Mouse (Mus musculus) limb, embryonic 14.5 days (tissue): ENCODE data around the gene Olfr1417. TPM values are rescaled to one million over a fixed set of nuclear protein-coding genes. Genes with fewer than 3 reads are reported as not detected.

Experiments
- ATAC-seq: fragments of 200-750 bp; cut with Nextera tagmentation; 2 replicates; pipeline ENCODE4 v1.8.0; 2017; ENCODE audit warnings: low read depth, moderate number of reproducible peaks, moderate TSS enrichment; ENCODE audit not compliant: low FRiP score
- DNase-seq: peaks from one replicate; pipeline ENCODE4 v3.0.0-alpha.2; 2015; ENCODE audit warnings: low spot score
- H3K27ac ChIP-seq: fragments of 300-500 bp; sonication (generic); replicated peaks from 2 replicates; pipeline ENCODE4 v1.5.1; 2014; ENCODE audit warnings: low read depth, mild to moderate bottlenecking, low read length, moderate library complexity, mixed read lengths
- H3K27me3 ChIP-seq: fragments of 300-500 bp; sonication (generic); 2 replicates; pipeline ENCODE4 v1.6.1; 2014; ENCODE audit warnings: low read length, mixed read lengths; ENCODE audit not compliant: control insufficient read depth, insufficient read depth
- H3K36me3 ChIP-seq: fragments of 300-500 bp; sonication (generic); 2 replicates; pipeline ENCODE4 v1.6.1; 2014; ENCODE audit warnings: mild to moderate bottlenecking, low read length, moderate library complexity, mixed read lengths; ENCODE audit not compliant: control insufficient read depth, insufficient read depth
- H3K4me1 ChIP-seq: fragments of 300-500 bp; sonication (generic); 2 replicates; pipeline ENCODE4 v1.6.1; 2014; ENCODE audit warnings: antibody characterized with exemption, low read length, mixed read lengths; ENCODE audit not compliant: control insufficient read depth, insufficient read depth
- H3K4me2 ChIP-seq: fragments of 300-500 bp; sonication (generic); replicated peaks from 2 replicates; pipeline ENCODE4 v1.6.1; 2014; ENCODE audit warnings: low read depth, mild to moderate bottlenecking, low read length, moderate library complexity; ENCODE audit not compliant: severe bottlenecking
- H3K4me3 ChIP-seq: fragments of 300-500 bp; sonication (generic); replicated peaks from 2 replicates; pipeline ENCODE4 v1.5.1; 2014; ENCODE audit warnings: low read length
- H3K9ac ChIP-seq: fragments of 300-500 bp; sonication (generic); 2 replicates; pipeline ENCODE4 v1.6.1; 2014; ENCODE audit warnings: mild to moderate bottlenecking, low read depth, low read length, moderate library complexity; ENCODE audit not compliant: severe bottlenecking
- H3K9me3 ChIP-seq: fragments of 300-500 bp; sonication (generic); 2 replicates; pipeline ENCODE4 v1.6.1; 2016; ENCODE audit warnings: low read length; ENCODE audit not compliant: control insufficient read depth
- POLR2A ChIP-seq: fragments of 200-500 bp; IDR thresholded peaks from 2 replicates; pipeline ENCODE4 v1.8.0; 2012; ENCODE audit warnings: inconsistent platforms, mild to moderate bottlenecking, moderate library complexity, borderline replicate concordance; ENCODE audit not compliant: insufficient read depth, insufficient read length; ENCODE audit errors: extremely low read depth
- WGBS: fragments of 180-500 bp; shearing (Covaris S2); extraction: QIAGEN DNeasy Blood & Tissue Kit; methylation state at CpG from one replicate; pipeline ENCODE4 v1.1.7; 2014; 5-methylcytosine and 5-hydroxymethylcytosine counted together
- polyA plus RNA-seq, 2 experiments: library from polyadenylated mRNA; depleted of rRNA in 1 of 2; stranded (reverse) in 1 of 2; unstranded in 1 of 2; fragments of >200 nt; fragmentation: Nextera tagmentation in 1 of 2; extraction: Ambion mirVana in 1 of 2; gene quantifications; 2 replicates each; pipeline versions ENCODE4 v1.2.1 to v1.2.3; 2012 to 2014

Gene Olfr1417
- polyA plus RNA-seq, 2 experiments, result not detected

DNA sequence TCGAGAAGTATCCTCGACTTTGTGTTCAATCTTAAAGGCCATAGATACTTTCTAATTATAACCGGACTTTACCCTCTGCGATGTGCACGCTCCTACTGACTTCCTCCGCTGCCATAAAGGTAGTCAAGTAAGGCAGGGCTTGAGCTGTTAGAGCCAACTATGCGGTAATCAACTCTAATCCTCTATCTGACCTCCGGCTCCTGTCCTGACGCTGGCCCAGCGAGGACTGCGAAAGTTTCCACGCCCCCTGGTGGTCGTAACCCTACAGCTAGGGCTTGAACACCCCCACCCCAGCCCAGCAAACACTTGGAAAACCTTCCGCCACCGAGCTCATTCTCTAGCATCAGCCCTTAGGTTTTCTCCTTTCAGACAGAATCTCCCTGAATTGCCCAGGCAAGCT is 19.2 kb downstream of the Olfr1417 start:
- Histone ChIP-seq H3K9ac (no peak overlapping the region), H3K9me3 (no peaks in the 10 kb centered on the region), H3K4me3 (peak overlapping the region; percentile 58), H3K27me3 (peaks cover 52% of the 10 kb centered on the region), H3K4me2 (peak overlapping the region; percentile 93), H3K27ac (no peak overlapping the region), H3K36me3 (no peaks in the 10 kb centered on the region), H3K4me1 (no peaks in the 10 kb centered on the region; the same call in 1 of the 2 replicates)
- ATAC-seq, result peak; percentile 61; the same call in 1 of the 2 replicates
- WGBS, result under 1% methylated on average over 15 of the region's 15 CpGs
- TF ChIP-seq POLR2A, result no peak
- peak; percentile 71 for DNase-seq

DNA sequence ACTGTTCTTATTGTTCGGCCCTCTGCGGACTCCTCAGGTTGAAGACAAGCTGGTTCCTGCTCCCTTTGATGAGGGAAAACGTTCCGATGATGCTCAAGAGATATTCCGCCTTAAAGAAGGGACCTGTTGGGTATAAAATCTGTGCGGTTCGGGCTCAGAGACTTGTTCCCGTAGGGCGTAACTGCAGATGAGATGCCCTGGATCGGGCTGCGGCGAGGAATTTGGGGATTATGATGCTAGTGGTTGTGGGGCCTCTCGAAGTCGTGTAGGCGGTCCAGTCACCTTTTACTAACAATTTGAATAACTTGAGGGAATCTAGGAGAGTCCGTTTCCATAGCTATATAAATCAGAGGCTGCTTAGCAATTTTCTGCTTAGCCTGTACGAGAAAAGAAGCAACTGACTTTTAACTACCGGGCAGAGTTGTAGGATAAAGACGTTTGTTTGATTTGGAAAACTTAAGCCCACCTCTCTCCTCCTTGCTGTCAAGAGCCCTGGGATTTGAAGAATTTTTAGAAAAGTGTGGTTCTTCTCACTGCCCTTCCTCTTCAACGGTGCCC is 19.8 kb downstream of the Olfr1417 start, which contains the start of gene Stx3:
Gene Stx3 (minus strand): TSS at position 261 of the 558 bp plus-strand sequence.
- Histone ChIP-seq H3K4me1 (no peaks in the 10 kb centered on the region; the same call in 1 of the 2 replicates), H3K36me3 (no peaks in the 10 kb centered on the region), H3K9ac (peak within 1 kb of the TSS; percentile 69), H3K9me3 (no peaks in the 10 kb centered on the region), H3K4me3 (peak within 1 kb of the TSS; percentile 58), H3K27ac (no peak within 1 kb of the TSS), H3K27me3 (peaks cover 52% of the 10 kb centered on the region), H3K4me2 (peak within 1 kb of the TSS; percentile 93)
- WGBS, result under 1% methylated on average over 20 of the region's 20 CpGs
- no peak for TF ChIP-seq POLR2A
- ATAC-seq (no peak), DNase-seq (no peak)

DNA sequence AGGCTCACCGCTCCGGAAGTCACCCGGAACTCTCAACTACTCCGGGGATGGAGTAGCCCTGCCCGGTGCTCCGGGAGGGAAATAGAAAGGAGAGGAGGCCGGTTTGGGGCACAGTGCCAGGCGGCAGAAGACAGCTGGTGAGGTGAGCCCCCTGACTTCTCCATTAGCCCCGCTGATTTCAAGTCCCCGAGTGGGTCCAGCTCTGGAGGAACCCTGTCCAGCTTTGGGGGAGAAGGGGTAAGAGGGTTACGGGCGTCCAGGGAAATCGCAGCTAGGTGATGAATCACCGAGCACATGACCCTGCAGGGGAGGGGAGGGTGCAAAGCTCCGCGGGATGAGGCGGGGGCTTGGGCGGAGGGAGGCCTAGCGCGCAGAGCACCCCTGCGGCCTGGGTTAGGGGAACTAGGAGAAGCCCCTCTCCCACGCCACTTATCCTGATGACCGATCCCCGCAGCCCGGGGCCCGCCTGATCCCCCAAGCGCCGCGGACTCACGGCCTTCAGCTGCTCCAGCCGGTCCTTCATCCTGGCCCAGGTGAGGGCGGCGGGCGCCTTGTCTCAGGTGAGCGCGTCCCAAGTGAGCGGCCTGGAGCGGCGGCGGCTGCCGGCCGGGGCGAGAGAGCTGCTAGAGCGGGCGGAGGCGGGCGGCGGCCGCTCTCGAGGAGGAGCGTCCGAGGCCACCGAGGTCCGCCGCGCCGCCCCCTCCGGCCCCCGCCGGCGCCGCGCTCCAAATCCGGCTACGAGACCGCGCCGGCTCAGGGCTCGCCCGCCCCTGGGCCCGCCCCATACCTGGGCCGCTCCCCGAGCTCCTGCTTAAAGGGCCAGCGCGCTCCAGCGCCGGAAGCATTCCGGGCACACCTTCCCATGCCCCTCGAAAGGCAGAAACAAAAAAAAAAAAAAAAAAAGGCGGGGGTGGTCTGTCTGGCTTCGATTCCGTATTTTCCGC is 20.5 kb downstream of the Olfr1417 start:
- Histone ChIP-seq H3K27ac (no peak overlapping the region), H3K9me3 (no peaks in the 10 kb centered on the region), H3K36me3 (no peaks in the 10 kb centered on the region), H3K9ac (peak overlapping the region; percentile 69), H3K4me2 (peak overlapping the region; percentile 93), H3K4me1 (no peaks in the 10 kb centered on the region; the same call in 1 of the 2 replicates), H3K27me3 (peaks cover 52% of the 10 kb centered on the region), H3K4me3 (peak overlapping the region; percentile 58)
- ATAC-seq, result peak; percentile 54; the same call in 1 of the 2 replicates
- TF ChIP-seq POLR2A, result no peak
- peak; percentile 9 for DNase-seq
- WGBS, result under 1% methylated on average over 43 of the region's 83 CpGs

DNA sequence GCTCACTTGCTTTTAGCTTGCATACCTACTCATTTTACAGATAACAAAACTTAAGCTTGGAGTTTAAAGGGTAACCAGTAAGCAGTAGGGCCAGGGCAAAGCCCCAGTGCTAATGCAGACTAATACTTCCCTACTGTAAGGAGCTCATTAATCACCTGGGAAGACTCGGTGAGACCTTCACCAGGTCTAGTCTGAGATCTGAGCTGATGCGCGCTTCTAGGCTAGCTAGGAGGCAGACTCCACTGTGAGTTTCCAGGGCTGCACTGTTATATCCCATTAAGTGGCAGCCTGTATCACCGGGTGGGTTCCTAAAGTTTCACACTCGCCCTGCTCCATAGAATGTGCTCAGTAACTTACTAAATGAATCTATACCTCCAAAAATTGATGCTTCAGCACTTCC is 21.4 kb downstream of the Olfr1417 start:
- Histone ChIP-seq H3K4me1 (no peaks in the 10 kb centered on the region; the same call in 1 of the 2 replicates), H3K9me3 (no peaks in the 10 kb centered on the region), H3K9ac (no peak overlapping the region), H3K4me3 (peak overlapping the region; percentile 58), H3K4me2 (peak overlapping the region; percentile 93; the same call in 1 of the 2 replicates), H3K36me3 (no peaks in the 10 kb centered on the region), H3K27me3 (peaks cover 52% of the 10 kb centered on the region), H3K27ac (no peak overlapping the region)
- no peak for TF ChIP-seq POLR2A
- 12% methylated on average over 5 of the region's 5 CpGs for WGBS
- ATAC-seq (no peak), DNase-seq (no peak)

DNA sequence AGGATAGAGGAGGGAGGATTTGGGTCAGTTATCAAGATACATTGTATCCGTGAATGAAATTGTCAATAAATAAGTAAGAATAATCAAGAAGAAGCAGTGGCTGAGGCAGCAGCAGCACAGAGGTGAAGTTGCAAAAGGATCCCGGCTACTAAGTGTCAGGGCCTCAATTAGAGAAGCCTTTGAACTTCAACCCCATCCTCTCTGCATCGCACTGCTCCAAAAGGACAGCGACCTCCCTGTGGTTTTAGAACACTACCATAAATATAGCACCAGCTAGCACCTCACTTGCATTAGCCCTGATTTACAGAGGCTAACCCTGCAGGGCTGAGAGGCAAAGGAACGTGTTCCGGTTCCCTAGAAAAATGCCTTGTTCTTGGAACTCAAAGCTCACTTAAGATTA is 22.3 kb downstream of the Olfr1417 start:
- Histone ChIP-seq H3K36me3 (no peaks in the 10 kb centered on the region), H3K4me2 (no peak overlapping the region), H3K27ac (no peak overlapping the region), H3K4me1 (no peaks in the 10 kb centered on the region; the same call in 1 of the 2 replicates), H3K9ac (no peak overlapping the region), H3K4me3 (no peak overlapping the region), H3K27me3 (peaks cover 52% of the 10 kb centered on the region), H3K9me3 (no peaks in the 10 kb centered on the region)
- TF ChIP-seq POLR2A, result no peak
- no peak for DNase-seq
- ATAC-seq, result no peak
- WGBS, result 26% methylated on average over 6 of the region's 6 CpGs
